Mouse (Mus musculus) spleen, postnatal 10 days (tissue): ENCODE measurements at regions not wholly inside any gene's neighbourhood (a gene's known extent, or its start where the extent isn't known, plus 50 kb on each side); places are given as distances from the start of the nearest gene placed in this dataset.
"Not testable (repeated sequence)": the region's sequence is repeated elsewhere in the genome, so short reads cannot be mapped to it uniquely, and the experiment has no call there.

Experiments
- DNase-seq, 2 experiments: peaks; one replicate each; pipeline ENCODE4 v3.0.0; 2021 to 2022; ENCODE audit warnings: low spot score in 2 of 2

DNA sequence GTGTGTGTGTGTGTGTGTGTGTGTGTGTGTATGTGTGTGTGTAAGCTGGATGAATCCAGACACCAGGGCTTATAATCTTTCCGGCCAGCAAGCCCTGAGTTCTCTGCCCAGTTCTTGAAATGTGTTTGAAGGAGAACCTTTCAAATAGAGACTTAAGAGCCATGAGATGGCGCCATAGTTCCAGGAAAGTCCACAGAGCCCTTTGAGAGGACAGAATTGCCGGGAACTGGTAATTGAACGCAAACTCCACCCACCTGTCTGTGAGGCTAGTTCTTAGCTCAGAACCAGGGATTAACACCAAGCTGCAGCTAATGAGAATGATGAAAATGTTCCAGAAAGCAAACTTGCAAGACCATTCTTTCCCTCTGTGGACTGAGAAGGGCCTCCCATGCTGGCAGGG, 72.2 kb downstream of the Trim42 start:
- DNase-seq = no peak

DNA sequence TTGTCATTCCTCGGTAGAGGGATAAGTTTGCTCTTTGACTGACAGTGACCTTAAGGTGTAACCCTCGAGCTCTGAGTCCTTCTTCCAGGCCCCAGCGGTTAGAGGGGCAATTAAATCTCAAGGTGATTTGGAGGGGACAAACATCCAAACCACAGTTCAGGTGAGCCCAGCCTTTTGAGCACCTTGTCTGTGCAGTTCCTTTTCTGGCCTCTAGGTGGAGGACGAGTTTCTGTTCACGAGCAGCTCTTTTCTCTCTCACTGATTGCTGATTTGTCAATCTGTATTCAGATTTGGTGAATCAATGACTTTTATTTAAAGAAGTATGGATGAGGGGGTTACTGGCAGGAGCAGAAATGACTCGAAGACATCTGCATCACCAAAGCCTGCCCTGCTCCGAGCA, 74.0 kb downstream of the Trim42 start:
- DNase-seq = peak in 1 of 2 experiments; percentile 35

DNA sequence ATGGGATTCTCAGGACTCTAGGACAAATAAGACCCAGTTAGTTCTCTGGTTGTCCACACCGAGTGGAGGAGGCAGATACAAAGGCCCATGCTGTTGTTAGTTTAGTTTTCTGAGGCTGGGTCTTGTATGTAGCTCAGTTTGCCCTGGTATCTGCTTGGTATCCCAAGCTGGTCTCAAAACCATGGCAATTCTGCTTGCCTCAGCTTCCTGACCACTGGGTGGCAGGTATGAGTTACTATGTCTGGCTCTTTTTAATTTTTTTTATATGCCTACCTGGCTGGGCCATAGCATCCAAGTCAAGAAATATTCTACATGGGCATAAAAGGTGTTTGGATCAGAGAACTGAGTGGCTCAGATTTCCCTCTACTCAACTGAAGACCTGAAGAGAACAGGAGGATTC, 77.9 kb downstream of the Trim42 start:
- DNase-seq = no peak

GRCm38 (mm10) chr9:97284282-97284802, 85.4 kb downstream of the Trim42 start:
- DNase-seq = no peak

- DNase-seq = no peak
Measured at GRCm38 (mm10) chr9:97282090-97282489, 87.7 kb downstream of the Trim42 start.

DNA sequence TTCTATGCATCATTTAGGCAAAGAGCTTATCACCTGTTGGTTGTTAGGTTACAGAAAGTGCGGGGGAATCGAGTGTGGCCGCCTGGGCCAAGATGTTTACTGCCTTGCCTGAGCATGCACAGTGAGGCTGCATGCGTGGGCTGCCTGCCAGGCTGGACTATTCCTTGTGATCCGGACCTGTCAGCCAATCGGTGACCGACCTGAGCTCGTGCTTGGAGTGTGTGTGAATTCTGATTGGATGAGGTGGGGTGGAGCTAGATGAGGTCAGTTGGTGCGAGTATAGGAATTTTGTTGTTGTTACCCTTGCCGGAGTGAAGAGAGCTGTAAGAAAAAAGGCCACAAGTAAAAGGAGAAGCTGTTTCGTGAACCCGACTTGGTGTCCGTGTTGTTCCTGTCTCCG, 94.3 kb downstream of the Trim42 start:
- DNase-seq = not testable (repeated sequence)

GRCm38 (mm10) chr9:97273891-97274290, 95.9 kb downstream of the Trim42 start:
- DNase-seq = no peak

DNA sequence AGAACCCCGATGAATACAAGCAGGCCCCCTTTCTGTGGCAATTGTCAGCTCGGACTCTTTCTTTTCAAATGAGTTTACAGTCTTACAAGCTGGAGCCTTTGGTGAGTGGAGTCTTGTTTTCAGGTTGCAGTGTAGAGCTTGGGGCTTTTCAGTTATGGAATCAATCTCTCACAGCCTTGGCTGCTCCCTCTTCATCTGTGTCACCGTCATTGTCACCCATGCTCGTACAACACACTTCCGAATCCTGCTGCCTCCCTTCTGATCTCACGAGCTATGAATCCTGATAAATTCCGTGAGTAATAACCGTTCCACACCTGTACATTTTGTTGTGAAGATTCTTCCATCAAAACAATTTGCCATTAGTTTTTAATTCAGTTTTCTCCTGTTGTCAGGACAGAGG, 97.7 kb downstream of the Trim42 start:
- DNase-seq = no peak

GRCm38 (mm10) chr9:97247621-97248020, 122.1 kb downstream of the Trim42 start:
- DNase-seq = no peak

GRCm38 (mm10) chr9:97226074-97226473, 115.1 kb upstream of the Slc25a36 start:
- DNase-seq = no peak

DNA sequence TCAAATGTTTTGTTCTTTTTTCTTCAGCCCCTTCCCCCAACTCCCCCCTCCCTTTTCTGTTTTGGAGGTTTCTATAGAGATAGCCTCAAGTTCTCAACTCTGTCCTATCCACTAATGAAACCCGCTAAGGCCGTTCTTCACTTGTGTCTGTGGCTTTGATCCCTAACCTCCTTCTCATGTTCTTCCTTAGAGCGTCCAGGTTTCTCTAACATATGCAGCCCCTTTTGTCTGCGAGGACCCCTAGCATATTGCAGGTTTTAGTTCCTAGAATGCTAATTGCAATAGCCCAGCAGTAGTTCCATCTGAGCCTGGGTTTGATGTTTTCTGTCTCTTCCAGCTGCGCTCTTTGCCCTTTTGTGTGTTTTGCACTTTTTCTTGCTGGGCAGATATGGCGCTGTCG, 113.6 kb upstream of the Slc25a36 start:
- DNase-seq = no peak

DNA sequence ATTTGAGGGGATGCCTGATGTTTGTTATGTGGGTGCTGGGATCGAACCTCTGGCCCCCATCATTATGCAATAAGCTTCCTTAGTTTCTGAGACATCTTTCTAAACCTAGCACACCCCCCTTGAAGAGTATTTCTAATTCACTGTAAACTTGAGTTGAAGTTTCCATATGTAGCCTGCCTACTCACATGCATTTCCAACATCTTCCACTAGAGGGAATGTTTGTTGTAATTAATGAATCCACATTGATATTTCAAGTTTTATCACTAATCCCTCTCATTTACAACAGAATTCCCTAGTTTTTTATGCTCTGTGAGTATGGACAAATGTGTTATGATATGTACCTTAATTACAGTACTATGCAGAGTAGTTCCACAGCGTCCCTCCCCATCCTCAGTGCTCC, 103.8 kb upstream of the Slc25a36 start:
- no peak for DNase-seq

- DNase-seq = no peak
Measured at GRCm38 (mm10) chr9:97190321-97190860, 79.4 kb upstream of the Slc25a36 start.

GRCm38 (mm10) chr9:97189646-97190045, 78.7 kb upstream of the Slc25a36 start:
- no peak for DNase-seq

GRCm38 (mm10) chr9:97188616-97189330, 77.8 kb upstream of the Slc25a36 start:
- DNase-seq = no peak

DNA sequence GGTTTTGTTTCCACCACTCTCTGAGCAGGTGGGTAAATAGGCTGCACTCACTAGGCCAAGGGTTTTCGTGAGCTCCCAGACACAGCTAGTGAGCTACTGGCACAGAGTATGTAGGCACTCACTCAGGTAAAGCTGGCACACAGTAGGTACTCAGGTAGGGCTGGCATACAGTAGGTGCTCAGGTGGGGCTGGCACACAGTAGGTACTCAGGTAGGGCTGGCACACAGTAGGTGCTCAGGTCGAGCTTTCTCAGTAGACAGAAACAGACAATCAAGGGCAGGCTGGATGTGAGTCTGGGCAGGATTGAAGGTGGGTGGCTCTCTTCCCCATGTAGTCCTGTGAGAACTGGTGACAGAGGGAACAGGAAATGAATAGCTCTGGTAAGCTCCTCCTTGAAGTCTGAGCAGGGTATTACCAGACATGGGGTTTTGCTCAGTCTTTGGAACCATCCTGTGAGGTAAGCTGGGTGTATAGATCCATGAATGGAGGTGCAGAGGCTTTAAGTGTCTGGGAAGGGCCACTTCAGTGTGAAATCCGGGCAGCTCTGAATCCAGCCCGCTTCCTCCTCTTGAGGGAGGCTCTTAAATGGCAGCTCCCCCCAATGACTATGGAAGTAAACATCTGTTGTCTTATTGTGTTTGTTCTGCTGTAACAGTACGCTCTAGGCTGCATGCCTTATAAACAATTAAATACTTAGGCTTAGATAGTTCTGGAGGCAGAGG, 62.4 kb upstream of the Slc25a36 start:
- DNase-seq = no peak

- DNase-seq = peak; percentile 7 to 36
Measured at GRCm38 (mm10) chr9:97172075-97172474, 61.1 kb upstream of the Slc25a36 start.

GRCm38 (mm10) chr9:97171484-97171883, 60.5 kb upstream of the Slc25a36 start:
- no peak for DNase-seq

GRCm38 (mm10) chr9:97170836-97171235, 59.9 kb upstream of the Slc25a36 start:
- DNase-seq = no peak

DNA sequence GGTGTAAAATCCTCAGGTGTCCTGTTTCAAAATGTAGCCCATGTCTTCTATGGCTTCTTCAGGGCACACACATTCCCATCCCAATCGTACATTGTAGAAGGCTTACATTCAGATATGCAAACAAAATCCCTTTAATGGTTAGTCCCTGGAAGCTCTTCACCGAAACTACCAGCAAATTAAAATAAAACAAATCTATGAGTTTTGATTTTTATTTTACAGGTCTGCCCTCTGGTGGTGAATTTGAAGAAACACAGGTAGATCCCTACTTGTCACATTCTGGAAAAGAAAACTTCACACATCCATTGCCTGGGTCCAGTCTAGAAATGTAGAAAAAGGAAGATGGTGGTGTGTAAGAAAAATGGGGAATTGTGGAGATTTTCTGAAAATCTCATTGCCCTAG, 51.5 kb upstream of the Slc25a36 start:
- DNase-seq = no peak
